Mouse (Mus musculus) frontal cortex, postnatal 14 days (tissue): ENCODE data around the gene Jrkl.
A peak's percentile ranks its signal among the peaks of the same experiment; 100 is the strongest.

Experiments
- DNase-seq, 2 experiments: peaks; one replicate each; pipeline ENCODE4 v3.0.0; 2022; ENCODE audit warnings: low spot score in 2 of 2

The Jrkl gene

DNA sequence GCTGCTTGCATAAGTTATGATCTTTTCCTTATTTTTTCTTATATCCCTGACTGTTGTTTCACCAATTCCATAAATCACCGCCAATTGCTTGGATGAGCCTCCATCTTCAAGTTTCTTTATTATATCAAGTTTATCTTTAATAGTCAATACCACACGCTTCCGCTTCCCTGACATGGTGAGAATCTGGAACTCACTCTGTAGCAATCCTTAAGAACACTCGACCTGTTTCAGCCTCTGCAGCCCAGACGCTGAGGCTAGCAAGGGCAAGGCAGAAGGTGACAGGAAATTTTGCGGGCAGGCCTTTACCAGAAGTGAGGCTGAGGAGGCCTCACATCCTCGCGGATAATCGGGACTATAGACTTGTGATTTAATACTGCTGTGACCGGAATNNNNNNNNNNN, at the start of gene Jrkl:
Gene Jrkl, minus strand, starts transcription at position 349 of the 400 bp plus-strand sequence.
- DNase-seq = peak in 1 of 2 experiments; percentile 12

DNA sequence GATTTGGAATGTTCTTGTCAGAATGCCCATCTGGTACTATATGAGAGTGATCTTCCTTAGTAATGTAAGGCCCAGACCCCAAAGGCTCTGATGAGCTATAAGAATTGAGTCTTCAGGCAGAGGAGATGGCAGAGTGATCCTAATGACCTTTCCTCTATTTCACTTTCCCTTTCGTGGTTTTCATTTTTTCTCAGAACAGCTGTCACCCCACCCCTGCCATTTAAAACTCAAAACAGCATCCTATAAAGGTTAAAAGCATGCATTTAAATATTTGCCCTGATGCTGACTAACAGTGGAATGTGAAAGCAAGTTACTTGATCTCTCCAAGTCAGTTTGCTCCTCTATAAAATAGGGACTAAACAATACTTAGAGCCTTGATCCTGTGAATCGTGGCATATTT, 41.9 kb upstream of the Jrkl start:
- DNase-seq = no peak

DNA sequence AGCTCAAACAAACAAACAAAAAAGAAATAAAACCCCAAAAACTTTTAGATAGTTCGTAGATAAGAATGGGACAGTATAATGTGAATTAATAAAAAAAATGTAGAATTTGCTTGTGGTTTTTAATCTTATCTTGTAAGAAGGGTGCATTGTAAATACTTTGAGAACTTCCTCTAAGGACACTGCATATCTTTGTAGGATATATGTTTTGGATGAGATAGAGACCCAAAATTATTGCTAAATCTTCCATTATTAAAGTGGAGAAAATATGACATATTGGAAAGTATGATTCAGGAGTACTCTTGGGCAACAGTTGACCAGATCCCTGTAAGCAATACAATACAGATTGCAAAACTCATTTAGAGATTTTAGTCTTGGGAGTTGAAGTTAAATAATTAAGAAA, 27.6 kb upstream of the Jrkl start:
- DNase-seq = no peak

DNA sequence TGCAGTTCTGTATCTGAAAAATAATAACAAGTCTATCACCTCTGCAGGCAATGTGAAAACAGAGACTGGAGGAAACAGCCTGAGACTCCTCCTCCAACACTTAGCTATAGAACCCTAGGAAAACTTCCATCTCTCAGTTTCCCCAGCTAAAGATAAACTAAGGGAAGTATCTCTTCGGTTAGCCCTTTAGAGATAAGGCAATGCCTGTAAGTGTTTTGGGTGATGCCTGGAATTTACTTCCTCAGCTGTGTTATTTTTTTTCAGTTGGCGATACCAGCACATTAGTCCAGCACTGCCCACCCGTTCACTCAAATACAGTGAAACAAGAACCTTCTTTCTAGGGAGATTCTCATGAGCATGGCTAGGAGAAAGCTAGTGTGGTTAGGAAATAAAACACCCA, 15.4 kb upstream of the Jrkl start:
- no peak for DNase-seq

DNA sequence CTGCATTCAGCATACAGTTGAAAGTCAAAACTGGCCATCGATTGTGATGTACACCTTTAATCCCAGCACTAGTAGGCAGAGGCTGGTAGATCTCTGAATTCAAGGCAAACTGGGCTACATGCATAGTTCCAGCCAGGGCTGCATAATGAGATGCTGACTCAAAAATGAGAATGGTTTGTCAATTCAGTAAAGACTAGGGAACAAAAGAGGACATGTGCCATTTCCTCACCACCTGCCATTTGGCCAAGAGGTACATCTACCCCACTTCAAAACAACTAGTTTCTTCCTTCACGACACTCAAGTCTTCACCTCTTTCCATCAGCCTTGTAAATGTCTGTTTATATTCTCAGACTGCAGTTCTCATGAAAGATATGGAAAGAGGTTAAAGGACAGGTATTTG, 12.5 kb upstream of the Jrkl start:
- no peak for DNase-seq

DNA sequence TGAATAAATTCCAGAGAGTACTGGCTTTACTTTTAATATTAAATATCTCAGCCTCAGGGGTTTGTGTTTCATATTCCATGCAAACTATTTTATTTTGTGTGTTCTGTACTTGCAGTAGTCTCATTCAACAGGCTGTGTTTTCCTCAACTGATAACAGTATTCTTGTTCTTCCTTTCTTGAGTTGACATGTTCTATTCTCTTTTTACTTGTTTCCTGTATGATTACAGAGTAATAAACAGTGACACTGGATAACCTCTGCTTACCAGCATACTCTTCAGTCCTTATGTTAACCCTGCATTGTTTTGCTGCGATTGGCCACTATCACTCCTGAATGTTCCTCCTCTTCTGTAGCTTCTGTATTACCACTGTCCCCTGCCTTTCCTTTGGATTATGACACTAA, 11.1 kb upstream of the Jrkl start:
- no peak for DNase-seq

DNA sequence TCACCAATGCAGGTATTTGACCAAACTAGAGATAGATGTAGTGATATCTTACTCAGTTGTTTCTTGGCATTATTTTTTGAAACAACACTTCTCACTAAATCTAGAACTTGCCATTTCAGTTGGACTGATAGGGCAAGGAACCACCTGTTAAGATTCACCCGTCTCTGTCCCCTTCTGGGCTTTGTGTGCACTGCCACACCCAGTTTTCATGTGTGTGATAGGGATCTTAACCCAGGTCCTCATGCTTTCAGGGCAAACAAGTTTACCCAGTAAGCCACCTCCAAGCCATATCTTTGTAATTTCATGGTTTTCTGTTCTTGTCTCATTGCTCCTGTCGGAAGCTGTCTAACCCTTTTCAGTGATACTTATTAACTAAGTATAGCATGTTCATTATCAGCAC, 5.6 kb upstream of the Jrkl start:
- DNase-seq = no peak

DNA sequence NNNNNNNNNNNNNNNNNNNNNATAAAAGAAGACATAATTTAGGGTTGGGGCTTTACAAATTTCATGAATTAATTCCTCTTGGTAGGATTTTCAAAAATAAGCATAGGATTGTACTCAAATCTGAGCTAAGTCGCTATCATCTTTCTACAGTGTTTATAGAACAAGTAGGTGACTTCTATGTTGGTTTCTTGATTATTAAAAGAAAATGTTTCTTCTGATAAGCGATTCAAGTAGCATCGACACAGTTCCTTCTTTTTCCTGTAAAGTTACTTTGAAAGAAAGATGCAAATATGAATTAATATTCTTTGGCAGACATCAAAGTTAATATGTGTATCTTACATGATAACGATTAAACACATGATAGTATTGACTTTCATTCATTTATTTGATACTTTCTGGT, 2.5 kb upstream of the Jrkl start:
- no peak for DNase-seq

DNA sequence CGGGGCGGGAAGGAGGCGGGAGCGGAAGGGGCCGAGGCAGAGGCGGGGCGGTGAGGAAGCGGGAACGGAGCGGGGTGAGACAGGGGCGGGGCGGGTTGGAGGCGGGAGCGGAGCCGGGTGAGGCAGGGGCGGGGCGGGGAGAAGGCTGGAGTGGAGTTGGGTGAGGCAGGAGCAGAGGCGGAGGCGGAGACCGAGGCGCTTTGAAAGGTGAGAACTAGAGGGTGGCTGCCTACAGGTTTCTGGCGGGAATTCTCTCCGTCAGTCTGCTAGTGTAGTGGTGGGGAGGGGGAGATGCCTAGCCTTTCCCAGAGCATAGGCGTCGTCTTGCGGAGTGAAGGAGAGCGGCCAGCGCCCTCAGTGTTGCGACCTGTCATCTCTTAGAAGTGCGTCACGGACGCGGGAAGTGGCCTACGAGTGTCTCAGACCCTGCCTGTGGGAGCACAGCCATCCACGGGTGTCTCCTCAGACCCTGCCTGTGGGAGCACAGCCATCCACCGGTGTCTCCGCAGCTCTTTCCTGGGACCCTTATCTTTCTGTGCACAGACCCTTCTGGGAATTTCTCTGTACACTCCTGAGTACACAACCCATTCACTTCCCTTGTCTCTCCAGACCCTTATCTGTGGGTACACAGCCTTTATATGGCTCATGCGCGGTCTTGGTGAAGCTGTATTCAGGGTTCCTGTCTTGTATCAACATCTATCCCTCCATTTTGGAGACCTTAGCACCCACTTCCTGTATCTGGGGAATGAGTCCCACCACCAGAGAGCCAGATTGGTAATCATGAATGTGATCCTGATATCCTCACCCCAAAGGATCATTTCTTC, 1.4 kb upstream of the Jrkl start, which contains the start of gene Ccdc82:
Gene Ccdc82, plus strand, starts transcription at position 141 of the 824 bp plus-strand sequence.
- DNase-seq = peak; percentile 64 to 69

DNA sequence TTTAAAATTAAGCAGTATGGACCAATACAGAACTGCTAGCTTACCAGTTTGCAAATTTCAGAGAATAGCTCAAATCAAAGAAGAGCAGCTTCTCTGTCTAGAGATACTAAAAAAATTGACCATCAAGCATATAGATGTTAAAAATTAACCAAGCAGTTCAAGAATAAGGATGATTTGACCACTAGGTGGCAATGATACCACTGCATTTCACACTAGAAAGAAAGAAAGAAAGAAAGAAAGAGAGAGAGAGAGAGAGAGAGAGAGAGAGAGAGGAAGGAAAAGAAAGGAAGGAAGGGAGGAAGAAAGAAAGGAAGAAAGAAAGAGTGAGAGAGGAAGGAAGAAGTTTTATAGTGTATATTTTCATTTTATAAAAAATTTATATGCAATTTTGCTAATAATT, 3.3 kb downstream of the Jrkl start:
- no peak for DNase-seq

DNA sequence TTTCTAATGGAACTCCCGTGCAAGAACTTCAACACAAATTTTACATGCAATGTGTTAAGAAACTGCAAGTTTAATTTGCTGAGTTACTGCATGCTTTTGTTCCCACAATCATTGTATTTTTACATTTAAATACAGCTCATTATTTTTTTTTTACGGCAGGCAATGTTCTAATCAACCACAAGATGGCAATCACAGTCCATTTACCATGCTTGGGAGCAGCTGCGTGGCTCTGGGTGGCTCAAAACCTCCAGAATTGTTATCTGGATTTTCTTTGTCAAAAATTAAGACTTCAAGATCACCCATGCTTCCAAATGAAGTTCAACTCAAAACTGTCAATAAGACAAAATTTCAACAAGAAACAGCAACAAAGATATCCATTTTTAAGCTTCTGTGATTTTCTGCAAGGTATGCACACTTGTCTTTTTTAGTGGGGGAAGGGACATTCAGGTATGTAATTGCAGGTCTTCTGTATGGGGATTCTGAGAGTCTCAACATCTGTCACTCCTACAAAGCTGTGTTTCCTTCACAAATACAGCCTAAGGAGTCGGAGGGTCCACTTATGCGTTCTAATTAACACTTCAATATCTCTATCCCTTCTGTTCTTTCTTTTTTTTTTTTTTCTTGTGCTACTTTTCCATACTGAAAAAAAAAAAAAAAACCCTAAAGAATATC, 13.9 kb downstream of the Jrkl start:
- no peak for DNase-seq

DNA sequence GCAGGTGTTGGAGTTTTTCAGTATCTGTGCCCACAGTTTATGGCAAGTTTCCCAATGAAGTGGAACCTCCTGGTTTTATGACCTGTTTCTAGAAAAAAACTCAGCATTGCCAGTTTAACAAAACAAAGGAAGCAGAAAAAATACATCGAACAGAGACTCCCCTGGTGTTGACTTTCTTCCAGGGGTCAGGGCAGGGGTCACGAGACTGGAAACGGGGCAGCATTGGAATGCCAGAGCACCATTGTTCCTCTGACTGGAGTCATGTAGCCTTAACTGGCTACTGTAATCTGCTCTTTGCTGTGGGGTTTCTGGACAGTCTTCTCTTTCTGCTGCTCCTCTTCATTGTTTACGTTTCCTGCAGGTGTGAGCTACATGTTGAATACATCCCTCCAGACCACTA, 15.1 kb downstream of the Jrkl start:
- no peak for DNase-seq

DNA sequence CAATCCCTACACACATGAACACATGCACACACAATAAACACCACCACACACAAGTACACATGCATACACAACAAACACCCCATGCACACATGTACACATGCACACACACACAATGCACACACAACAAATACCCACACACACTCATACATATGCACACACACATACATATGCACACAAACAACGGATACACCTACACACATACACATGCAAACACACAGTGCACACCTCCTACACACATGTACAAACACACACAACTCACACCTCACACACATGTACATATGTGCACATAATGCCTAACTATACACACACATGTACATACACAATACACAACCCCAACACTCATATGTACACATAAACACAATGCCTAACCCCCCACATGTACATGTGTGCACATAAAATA, 19.8 kb downstream of the Jrkl start:
- no peak for DNase-seq

DNA sequence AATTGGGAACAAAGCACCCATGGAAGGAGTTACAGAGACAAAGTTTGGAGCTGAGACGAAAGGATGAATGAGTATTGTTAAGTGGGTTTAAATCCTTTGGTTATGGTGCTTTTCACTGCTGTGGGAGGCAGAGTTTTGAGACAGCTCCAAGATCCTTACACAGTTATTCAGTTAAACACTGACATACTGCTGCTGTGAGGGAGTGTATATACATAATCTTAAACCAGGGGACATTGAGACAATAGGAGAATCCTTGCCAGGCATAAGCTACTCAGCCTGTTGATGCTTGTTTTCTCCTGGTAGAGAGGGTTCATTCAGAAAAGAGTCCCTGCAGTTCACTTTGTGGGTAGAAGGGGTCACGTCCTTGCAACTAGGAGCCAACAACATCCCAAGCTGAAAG, 39.3 kb downstream of the Jrkl start:
- no peak for DNase-seq

DNA sequence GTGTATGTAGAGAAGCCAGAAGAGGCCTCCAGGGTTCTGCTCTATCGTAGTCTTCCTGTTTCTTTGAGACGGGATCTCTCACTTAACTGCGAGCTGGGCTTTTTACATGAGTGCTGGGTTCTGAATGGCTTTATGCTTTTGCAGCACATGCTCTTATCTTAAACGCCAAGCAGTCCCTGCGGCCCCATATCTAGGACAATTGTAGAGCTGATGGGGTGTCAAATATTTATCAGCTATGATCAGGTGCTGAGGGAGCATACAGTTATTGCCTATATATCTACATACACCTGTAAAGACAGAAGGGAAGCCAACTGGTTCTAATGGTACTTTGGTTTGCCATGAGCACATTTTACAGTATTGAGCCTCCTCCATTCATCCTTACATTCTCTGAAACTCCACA, 41.9 kb downstream of the Jrkl start:
- DNase-seq = no peak

DNA sequence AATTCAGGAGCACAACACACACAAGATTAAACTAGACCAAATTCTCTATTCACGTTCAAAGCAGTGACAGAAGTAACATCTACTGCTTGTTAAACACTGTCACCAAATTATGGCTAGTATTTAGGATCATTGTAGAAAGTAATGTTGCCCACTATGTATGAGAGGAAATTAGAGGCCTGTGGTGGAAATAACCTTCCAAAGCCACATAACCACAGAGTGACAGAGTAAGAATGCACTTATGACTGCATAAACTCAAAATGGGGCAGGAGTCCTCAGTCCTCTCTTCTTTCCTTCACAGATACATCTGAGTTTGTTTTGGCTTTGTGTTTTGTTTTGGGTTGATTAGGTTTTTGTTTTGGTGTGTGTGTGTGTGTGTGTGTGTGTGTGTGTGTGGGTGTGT, 42.5 kb downstream of the Jrkl start:
- no peak for DNase-seq

DNA sequence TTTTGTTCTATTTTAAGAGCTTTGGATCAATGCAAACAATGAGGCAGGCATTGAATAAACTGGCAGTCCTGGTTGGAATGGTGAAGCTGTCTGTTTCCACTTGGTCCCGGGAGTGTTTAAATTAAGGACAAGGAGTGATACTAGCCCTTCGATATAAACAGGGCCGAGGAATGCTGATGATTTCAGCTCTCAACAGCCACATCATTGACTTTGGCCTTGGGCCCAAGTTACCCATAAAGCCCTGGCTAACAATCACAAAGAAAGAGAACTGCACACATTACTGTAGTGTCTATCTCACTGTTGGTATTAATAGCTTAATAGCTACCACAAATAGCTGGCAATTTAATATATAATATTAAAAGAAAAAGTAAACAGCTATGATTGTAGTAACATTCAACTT, 45.5 kb downstream of the Jrkl start:
- no peak for DNase-seq

DNA sequence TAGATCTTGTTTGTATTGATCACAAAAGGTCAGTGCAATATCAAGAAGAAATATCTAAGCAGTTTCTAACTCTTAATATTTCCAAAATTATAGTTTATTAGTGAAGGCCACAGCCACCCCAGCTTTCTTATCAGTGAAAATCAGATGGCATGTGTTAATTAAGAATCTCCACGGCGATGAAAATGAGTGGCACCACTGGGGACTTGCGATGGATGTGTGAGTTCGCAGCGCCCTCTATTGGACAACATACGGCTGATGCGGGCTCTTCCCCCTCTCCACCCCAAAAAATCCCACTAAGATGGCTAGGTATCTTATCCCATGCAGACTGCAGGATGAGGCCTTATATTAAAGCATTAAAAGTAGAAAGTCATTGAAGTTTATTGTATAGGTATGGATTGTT, 49.9 kb downstream of the Jrkl start:
- no peak for DNase-seq

DNA sequence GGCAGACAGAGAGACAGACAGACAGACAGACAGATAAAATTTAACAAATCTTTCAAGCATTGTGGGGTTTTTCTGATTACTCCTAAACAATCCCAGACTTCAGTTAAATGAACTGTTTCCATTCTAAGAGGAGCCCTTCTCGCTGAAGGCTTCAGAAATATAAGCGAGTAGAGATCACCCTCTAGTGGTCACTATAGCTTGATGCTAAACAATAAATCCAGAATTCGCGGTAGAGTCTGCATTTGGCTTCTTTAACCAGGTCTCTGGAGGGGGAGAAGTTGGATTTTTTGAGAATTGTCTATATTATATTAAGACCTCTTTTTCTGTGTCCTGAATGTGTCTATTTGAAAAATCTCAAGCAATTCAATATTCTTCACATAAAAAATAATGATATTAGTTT, 50.4 kb downstream of the Jrkl start:
- no peak for DNase-seq

DNA sequence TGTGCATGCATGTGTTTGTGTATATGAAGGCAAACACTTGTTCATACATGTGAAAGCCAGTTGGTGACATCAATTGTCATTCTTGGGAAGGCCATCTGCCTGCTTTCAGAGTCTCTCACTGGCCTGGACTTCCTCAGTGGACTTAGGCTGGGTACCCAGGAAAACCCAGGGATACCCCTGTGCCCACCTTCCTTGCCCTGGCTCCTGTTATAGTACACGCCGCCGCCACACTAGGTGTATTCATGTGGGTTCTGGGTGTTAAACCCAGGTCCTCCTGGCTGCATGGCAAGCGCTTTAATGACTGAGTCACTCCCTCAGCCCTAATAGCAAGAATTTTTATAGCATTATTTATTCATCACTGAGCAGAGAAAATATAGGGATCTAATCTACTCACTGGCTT, 51.0 kb downstream of the Jrkl start:
- no peak for DNase-seq
